Mouse (Mus musculus) megakaryocyte, embryonic 14.5 days (primary cell): Measurements from ENCODE around the gene Pde1b. TPM values are rescaled to one million over a fixed set of nuclear protein-coding genes. Genes with fewer than 3 reads are reported as not detected.

Source experiments
- H3K27me3 ChIP-seq: replicated peaks from 2 replicates; pipeline ENCODE3; 2012; ENCODE audit warnings: inconsistent platforms
- H3K36me3 ChIP-seq: replicated peaks from 2 replicates; pipeline ENCODE3; 2012; ENCODE audit warnings: low read length, inconsistent platforms, mixed read lengths
- H3K4me1 ChIP-seq: 2 replicates; pipeline ENCODE4 v1.6.1; 2012; ENCODE audit warnings: inconsistent platforms
- H3K4me3 ChIP-seq: replicated peaks from 2 replicates; pipeline ENCODE3; 2012; ENCODE audit warnings: moderate library complexity, mild to moderate bottlenecking, inconsistent platforms
- H3K9me3 ChIP-seq: 2 replicates; pipeline ENCODE4 v1.6.1; 2012; ENCODE audit warnings: inconsistent platforms
- FLI1 ChIP-seq: IDR thresholded peaks from 2 replicates; pipeline ENCODE4 v1.6.1; 2012; ENCODE audit warnings: low read length, inconsistent platforms, mixed read lengths
- GATA1 ChIP-seq: IDR thresholded peaks from 3 replicates; pipeline ENCODE4 v1.6.1; 2012; ENCODE audit warnings: mixed read lengths, low read length, inconsistent platforms, borderline replicate concordance
- polyA plus RNA-seq: library from polyadenylated mRNA; stranded (reverse); fragments of >175 nt; gene quantifications from 2 replicates; pipeline ENCODE4 v1.2.3, GENCODE M21; 2012; ENCODE audit warnings: low replicate concordance; ENCODE audit not compliant: insufficient read depth

The Pde1b gene
- polyA plus RNA-seq, 1 experiment, result 6.1 TPM

DNA sequence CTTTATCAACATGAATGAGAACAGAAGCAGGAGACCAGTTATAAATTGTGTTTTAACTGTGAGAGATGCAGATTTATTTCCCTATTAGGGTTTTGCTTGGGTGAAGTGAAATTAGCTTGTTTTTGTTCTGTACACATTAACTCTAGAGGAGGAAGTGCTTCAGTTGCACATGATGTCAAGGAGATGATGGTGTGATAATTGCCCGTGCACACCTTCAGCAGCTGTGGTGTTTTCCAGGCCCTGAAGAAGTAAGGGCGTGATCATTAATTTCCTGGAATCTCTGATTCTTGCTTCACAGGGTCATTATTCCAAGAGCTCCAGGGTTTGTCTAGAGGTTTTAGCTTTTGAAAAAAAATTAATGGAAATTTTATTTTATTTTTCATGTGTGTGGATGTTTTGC is 22.7 kb upstream of the Pde1b start:
- no peaks in the 10 kb centered on the region for H3K4me1 ChIP-seq
- no peaks in the 10 kb centered on the region for H3K9me3 ChIP-seq
- no peaks in the 10 kb centered on the region for H3K27me3 ChIP-seq
- no peak for TF ChIP-seq FLI1
- TF ChIP-seq GATA1, result no peak
- H3K36me3 ChIP-seq, result peaks cover 97% of the 10 kb centered on the region
- no peak overlapping the region for H3K4me3 ChIP-seq

DNA sequence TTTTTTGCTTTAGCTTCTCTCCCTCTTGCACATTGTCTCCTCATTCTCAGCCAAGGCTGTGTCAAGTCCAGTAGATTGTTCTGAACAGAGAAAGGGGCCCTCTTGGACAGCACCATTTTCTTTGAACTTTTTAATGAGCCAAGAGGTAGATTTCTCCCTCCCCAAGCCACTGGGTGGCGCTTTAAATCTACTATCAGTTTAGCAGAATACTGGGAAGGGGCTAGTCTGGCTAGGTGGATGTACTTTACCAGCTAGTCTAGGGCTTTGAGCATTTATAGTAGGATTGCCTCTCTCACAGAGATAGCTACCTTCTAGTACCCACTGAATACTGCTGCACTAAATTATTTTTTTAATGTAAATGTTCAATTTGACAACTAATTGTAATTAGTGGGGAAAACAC is 20.3 kb upstream of the Pde1b start:
- Histone ChIP-seq H3K27me3 (no peaks in the 10 kb centered on the region), H3K4me1 (no peaks in the 10 kb centered on the region), H3K9me3 (no peaks in the 10 kb centered on the region), H3K4me3 (no peak overlapping the region), H3K36me3 (peaks cover 98% of the 10 kb centered on the region)
- TF ChIP-seq FLI1 (no peak), GATA1 (no peak)

DNA sequence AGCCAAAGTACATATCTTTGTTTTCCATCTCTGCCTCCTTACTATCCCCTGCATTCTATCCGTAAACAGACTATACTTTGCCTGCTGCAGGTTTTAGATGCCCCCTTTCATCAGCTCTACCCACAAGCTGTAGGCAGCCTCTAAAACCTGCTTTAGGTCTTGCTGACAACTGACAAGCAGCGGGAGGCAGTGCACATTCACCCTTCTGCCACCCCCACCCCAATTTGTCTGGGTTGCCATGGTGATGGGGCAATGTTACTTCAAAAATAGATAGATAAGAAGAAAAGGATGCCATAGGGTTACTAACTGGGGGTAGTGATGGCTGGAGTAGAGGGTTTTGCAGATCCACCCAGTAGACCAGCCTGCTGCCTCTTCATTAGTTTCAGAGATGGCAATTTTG is 18.3 kb upstream of the Pde1b start:
- Histone ChIP-seq H3K27me3 (no peaks in the 10 kb centered on the region), H3K4me1 (no peaks in the 10 kb centered on the region), H3K9me3 (no peaks in the 10 kb centered on the region), H3K4me3 (no peak overlapping the region), H3K36me3 (peaks cover 98% of the 10 kb centered on the region)
- TF ChIP-seq GATA1, result no peak
- TF ChIP-seq FLI1, result no peak

DNA sequence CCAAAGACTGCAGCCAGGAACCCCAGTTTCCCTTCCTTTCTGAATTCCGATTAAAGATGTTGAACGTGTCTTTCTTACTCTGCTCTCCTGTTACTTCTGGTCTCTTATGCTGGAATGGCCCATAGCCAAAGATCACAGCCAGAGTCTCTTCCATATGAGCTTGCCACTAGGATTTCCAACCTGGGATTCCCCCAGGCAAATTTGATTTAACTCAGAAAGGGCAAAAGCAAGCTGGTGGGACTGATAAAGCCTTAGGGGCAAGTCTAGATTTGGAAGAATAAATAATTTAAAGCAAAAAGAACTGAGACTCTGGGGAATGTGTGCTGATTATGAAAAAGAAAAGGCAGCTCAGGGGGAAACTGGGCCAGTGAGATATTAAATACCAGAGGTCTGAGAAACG is 17.7 kb upstream of the Pde1b start:
- Histone ChIP-seq H3K4me3 (no peak overlapping the region), H3K36me3 (peaks cover 98% of the 10 kb centered on the region), H3K4me1 (no peaks in the 10 kb centered on the region), H3K9me3 (no peaks in the 10 kb centered on the region), H3K27me3 (no peaks in the 10 kb centered on the region)
- TF ChIP-seq FLI1, result no peak
- no peak for TF ChIP-seq GATA1

DNA sequence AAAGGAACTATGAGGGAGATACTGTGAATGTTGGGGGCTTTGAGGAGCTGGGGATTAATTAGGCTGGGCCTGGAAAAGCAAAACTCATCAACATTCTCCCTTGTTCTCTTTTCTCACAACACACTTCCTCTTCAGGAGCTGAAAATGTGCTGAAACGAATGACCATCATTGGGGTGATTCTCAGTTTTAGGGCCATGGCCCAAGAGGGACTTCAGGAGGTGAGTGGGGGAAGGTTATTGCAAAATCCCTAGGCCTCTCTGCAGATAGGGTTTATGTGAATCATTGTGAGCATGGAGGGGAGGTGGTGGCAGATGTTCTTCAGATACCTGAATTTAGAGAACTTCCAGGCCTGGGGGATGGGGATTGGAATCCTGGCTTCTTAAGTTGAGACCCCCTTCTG is 16.2 kb upstream of the Pde1b start:
- Histone ChIP-seq H3K27me3 (no peaks in the 10 kb centered on the region), H3K9me3 (no peaks in the 10 kb centered on the region), H3K36me3 (peaks cover 100% of the 10 kb centered on the region), H3K4me3 (no peak overlapping the region), H3K4me1 (no peaks in the 10 kb centered on the region)
- TF ChIP-seq FLI1 (no peak), GATA1 (no peak)

DNA sequence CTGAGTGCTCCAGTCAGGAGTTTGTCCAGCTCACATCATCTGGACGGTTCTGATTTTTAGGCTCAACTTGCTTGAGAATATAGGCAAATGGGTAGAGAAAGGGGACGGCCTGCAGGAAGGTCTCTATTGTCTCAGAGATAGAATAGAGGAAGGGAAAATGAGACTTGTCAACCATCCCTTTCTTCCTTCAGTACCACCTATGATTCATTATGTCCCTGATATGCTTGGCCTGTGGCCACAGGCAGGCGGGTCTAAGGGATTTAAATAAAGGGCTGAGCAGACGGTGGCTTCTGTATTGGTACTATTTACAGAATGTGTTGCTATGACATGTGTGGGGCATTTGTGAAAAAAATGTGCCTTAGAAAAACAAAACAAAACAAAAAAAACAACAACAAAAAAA is 14.5 kb upstream of the Pde1b start:
- no peak for TF ChIP-seq GATA1
- no peak for TF ChIP-seq FLI1
- no peaks in the 10 kb centered on the region for H3K4me1 ChIP-seq
- H3K36me3 ChIP-seq, result peaks cover 100% of the 10 kb centered on the region
- no peak overlapping the region for H3K4me3 ChIP-seq
- H3K9me3 ChIP-seq, result no peaks in the 10 kb centered on the region
- H3K27me3 ChIP-seq, result no peaks in the 10 kb centered on the region

DNA sequence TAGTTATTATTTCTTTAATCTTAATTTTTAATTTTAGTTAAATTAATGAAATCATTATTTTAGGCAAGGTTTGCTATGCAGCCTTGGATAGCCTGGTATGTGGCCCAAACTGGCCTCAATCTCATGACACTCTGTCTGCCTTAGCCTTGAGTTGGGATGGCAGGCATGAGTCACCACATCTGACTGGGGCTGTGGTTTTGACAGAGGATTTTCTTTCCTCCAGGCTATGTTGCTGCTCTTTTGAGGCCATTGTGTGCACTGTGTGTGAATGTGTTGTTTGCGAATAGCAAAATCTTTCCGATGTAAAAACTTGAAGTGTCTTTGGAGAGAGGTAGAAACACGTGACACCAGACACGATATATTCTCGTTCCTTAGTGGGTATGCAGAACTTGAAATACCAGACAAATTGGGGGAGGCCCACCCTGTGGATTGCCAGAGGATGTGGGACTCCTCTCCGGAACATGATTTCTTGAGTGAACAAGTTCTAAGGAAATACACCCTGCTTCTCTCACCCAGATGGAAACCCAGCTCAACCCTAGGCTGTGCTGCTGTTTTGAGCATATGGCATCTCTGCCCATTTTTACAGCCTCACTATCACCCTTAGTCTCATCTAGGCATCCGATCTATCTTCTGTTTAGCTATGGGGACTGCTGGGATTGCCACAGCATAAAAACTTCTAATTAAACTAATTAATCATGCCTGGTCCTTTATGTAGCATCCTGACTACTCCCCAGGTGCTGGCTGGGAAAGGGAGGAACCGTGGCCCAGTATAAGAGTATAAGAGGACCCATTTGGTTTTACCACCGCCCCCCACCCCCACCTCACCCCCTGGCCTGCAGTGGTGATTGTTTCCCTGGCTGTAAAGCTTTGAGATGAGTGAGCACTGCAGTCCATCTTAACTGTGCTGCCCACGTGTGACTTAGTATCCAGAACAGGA is 6.4 kb upstream of the Pde1b start:
- Histone ChIP-seq H3K4me1 (peaks cover 27% of the 10 kb centered on the region), H3K27me3 (no peaks in the 10 kb centered on the region), H3K36me3 (peaks cover 96% of the 10 kb centered on the region), H3K4me3 (no peak overlapping the region), H3K9me3 (no peaks in the 10 kb centered on the region)
- TF ChIP-seq FLI1 (no peak), GATA1 (no peak)

DNA sequence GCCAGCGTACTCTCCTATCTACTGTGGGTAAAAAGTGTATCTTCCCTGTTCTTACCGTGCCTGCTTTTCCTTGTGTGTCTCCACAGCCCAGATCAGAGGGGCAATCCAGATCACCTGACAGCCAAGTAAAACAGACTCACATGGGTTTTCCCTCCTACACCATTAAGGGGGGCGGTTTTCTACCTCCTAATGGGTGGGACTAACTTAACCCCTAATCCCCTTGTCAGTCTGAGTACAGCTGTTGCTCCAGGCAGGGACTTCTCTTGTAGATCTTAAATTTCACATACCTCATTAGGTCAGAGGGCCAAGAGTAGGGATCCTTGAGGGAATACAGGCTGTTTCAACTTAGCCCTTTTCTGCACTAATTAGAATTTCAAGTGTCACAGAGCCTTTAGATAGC is 4.7 kb upstream of the Pde1b start:
- no peaks in the 10 kb centered on the region for H3K9me3 ChIP-seq
- TF ChIP-seq GATA1, result no peak
- TF ChIP-seq FLI1, result no peak
- peaks cover 8% of the 10 kb centered on the region for H3K27me3 ChIP-seq
- peaks cover 43% of the 10 kb centered on the region for H3K4me1 ChIP-seq
- no peak overlapping the region for H3K4me3 ChIP-seq
- H3K36me3 ChIP-seq, result peaks cover 79% of the 10 kb centered on the region

DNA sequence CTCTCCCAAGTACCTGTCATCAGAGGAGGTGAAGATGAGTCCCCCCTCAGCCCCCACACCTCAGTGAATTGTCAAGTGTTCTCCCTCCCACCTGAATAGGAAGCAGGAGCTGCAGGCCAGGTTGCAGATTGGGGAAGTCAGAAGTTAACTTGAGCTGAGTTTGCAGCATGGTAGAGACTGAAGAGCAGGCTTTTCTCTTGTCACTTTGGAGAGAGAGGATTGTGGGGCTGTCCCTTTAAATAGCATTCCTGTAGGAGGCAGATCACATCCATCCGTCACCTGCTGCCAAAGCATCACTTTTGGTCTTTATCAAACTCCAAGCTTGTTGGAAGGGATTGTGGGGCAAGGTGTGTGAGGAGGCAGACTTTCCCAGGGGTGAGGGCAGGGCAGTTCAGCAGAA is 2.1 kb upstream of the Pde1b start:
- Histone ChIP-seq H3K27me3 (peaks cover 25% of the 10 kb centered on the region), H3K9me3 (no peaks in the 10 kb centered on the region), H3K4me1 (peaks cover 41% of the 10 kb centered on the region), H3K4me3 (no peak overlapping the region), H3K36me3 (peaks cover 62% of the 10 kb centered on the region)
- no peak for TF ChIP-seq GATA1
- TF ChIP-seq FLI1, result no peak

DNA sequence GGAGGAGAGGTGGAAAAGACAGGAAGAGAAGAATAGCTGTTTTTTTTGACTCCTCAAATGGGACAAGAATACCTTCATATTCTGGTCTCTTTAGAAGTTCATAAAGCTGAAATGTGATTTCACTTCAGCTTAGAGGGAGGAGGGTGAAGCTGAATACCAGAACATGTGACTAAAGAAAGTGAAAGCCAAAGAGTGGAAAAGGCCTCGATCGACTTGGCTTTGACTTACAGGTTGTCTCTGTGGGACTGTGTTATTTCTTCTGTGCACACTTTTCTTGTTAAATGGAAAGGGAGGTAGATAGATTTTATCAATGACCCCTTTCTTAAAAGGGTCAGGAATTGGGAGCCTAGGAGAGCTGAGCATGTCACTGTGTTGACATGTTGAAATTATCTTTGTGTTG is 1.6 kb upstream of the Pde1b start:
- H3K4me1 ChIP-seq, result peaks cover 36% of the 10 kb centered on the region
- no peak overlapping the region for H3K4me3 ChIP-seq
- H3K9me3 ChIP-seq, result no peaks in the 10 kb centered on the region
- H3K36me3 ChIP-seq, result peaks cover 57% of the 10 kb centered on the region
- TF ChIP-seq GATA1, result no peak
- H3K27me3 ChIP-seq, result peaks cover 25% of the 10 kb centered on the region
